Mouse (Mus musculus): Measurements from ENCODE around the gene Tmem176a.

DNA sequence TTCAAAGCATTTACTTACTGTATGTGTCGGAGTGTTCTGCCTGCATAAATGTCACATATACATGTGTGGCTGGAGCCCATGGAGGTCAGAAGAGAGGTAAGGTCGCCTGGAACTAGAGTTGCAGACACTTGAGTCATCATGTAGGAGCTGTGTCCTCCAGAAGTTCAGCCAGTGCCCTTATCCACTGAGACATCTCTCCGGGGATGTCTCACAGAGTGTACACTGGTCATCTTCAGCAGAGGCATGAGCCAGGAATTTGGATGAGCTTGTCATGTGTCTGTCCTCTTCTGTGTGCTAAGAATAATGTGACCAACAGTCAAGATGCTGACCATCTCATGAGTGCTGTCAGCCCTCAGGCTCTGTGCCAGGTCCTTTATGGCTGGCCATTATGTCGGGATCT is 22.1 kb downstream of the Tmem176a start:
- TF ChIP-seq CTCF (conservative IDR thresholded peaks at IDR 0.05; ENCODE audit: low read length) (no peak), NANOG (IDR thresholded peaks at IDR 0.05; ENCODE audit: borderline replicate concordance, low read length) (no peak), POU5F1 (IDR thresholded peaks at IDR 0.05; ENCODE audit: borderline replicate concordance, low read length) (no peak)

Measured in E14TG2a.4 (cell line).